Mouse (Mus musculus) erythroblast, embryonic 14.5 days (primary cell): ENCODE data around the gene Tubg1.

Experiments used
- GATA1 ChIP-seq: IDR thresholded peaks from 2 replicates; pipeline ENCODE4 v1.6.1; 2012; ENCODE audit warnings: low read length, inconsistent platforms, mixed read lengths
- TAL1 ChIP-seq: IDR thresholded peaks from 3 replicates; pipeline ENCODE4 v1.6.1; 2012; ENCODE audit warnings: low read length, inconsistent platforms, mixed read lengths

DNA sequence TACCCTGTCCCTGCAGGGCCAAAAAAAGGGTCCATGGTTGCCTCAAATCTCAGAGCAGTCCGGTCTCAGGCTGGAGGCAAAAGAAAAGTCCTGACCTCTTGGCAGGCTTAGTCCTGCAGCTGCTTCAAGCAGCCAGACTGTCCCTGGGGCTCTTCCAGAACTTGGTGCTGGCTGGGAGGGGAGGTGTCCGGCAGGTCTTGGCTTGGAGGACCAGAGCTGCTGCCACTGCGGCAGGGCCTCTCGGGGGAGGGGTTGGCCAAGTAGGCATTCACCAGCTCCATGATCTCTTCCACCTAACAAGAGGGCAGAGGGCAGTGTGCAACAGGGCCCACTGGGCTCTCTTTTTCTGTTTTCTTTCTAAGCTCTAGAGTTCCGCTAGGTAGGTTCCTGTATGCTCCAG lies 43.0 kb downstream of the Tubg1 start:
- TF ChIP-seq GATA1 (no peak), TAL1 (no peak)
